Mouse (Mus musculus) limb, embryonic 14.5 days (tissue): Measurements from ENCODE around the gene Atm. TPM values are rescaled to one million over a fixed set of nuclear protein-coding genes. Genes with fewer than 3 reads are reported as not detected.
A peak's percentile ranks its signal among the peaks of the same experiment; 100 is the strongest.

Experiments used
- ATAC-seq: fragments of 200-750 bp; cut with Nextera tagmentation; 2 replicates; pipeline ENCODE4 v1.8.0; 2017; ENCODE audit warnings: low read depth, moderate number of reproducible peaks, moderate TSS enrichment; ENCODE audit not compliant: low FRiP score
- DNase-seq: peaks from one replicate; pipeline ENCODE4 v3.0.0-alpha.2; 2015; ENCODE audit warnings: low spot score
- H3K27ac ChIP-seq: fragments of 300-500 bp; sonication (generic); replicated peaks from 2 replicates; pipeline ENCODE4 v1.5.1; 2014; ENCODE audit warnings: low read depth, mild to moderate bottlenecking, low read length, moderate library complexity, mixed read lengths
- H3K27me3 ChIP-seq: fragments of 300-500 bp; sonication (generic); 2 replicates; pipeline ENCODE4 v1.6.1; 2014; ENCODE audit warnings: low read length, mixed read lengths; ENCODE audit not compliant: control insufficient read depth, insufficient read depth
- H3K36me3 ChIP-seq: fragments of 300-500 bp; sonication (generic); 2 replicates; pipeline ENCODE4 v1.6.1; 2014; ENCODE audit warnings: mild to moderate bottlenecking, low read length, moderate library complexity, mixed read lengths; ENCODE audit not compliant: control insufficient read depth, insufficient read depth
- H3K4me1 ChIP-seq: fragments of 300-500 bp; sonication (generic); 2 replicates; pipeline ENCODE4 v1.6.1; 2014; ENCODE audit warnings: antibody characterized with exemption, low read length, mixed read lengths; ENCODE audit not compliant: control insufficient read depth, insufficient read depth
- H3K4me2 ChIP-seq: fragments of 300-500 bp; sonication (generic); replicated peaks from 2 replicates; pipeline ENCODE4 v1.6.1; 2014; ENCODE audit warnings: low read depth, mild to moderate bottlenecking, low read length, moderate library complexity; ENCODE audit not compliant: severe bottlenecking
- H3K4me3 ChIP-seq: fragments of 300-500 bp; sonication (generic); replicated peaks from 2 replicates; pipeline ENCODE4 v1.5.1; 2014; ENCODE audit warnings: low read length
- H3K9ac ChIP-seq: fragments of 300-500 bp; sonication (generic); 2 replicates; pipeline ENCODE4 v1.6.1; 2014; ENCODE audit warnings: mild to moderate bottlenecking, low read depth, low read length, moderate library complexity; ENCODE audit not compliant: severe bottlenecking
- H3K9me3 ChIP-seq: fragments of 300-500 bp; sonication (generic); 2 replicates; pipeline ENCODE4 v1.6.1; 2016; ENCODE audit warnings: low read length; ENCODE audit not compliant: control insufficient read depth
- POLR2A ChIP-seq: fragments of 200-500 bp; IDR thresholded peaks from 2 replicates; pipeline ENCODE4 v1.8.0; 2012; ENCODE audit warnings: inconsistent platforms, mild to moderate bottlenecking, moderate library complexity, borderline replicate concordance; ENCODE audit not compliant: insufficient read depth, insufficient read length; ENCODE audit errors: extremely low read depth
- WGBS: fragments of 180-500 bp; shearing (Covaris S2); extraction: QIAGEN DNeasy Blood & Tissue Kit; methylation state at CpG from one replicate; pipeline ENCODE4 v1.1.7; 2014; 5-methylcytosine and 5-hydroxymethylcytosine counted together
- polyA plus RNA-seq, 2 experiments: library from polyadenylated mRNA; depleted of rRNA in 1 of 2; stranded (reverse) in 1 of 2; unstranded in 1 of 2; fragments of >200 nt; fragmentation: Nextera tagmentation in 1 of 2; extraction: Ambion mirVana in 1 of 2; gene quantifications; 2 replicates each; pipeline versions ENCODE4 v1.2.1 to v1.2.3; 2012 to 2014

The Atm gene
- polyA plus RNA-seq, 2 experiments = 11.0 to 12.5 TPM

- peak; percentile 21 for DNase-seq
- H3K4me2 ChIP-seq = peak overlapping the region; percentile 75
- H3K9me3 ChIP-seq = no peaks in the 10 kb centered on the region
- no peaks in the 10 kb centered on the region for H3K27me3 ChIP-seq
- peak overlapping the region; percentile 87 for H3K9ac ChIP-seq
- ATAC-seq = no peak; the same call in 1 of the 2 replicates
- peak overlapping the region; percentile 85 for H3K4me3 ChIP-seq
- TF ChIP-seq POLR2A = no peak
- H3K4me1 ChIP-seq = peaks cover 11% of the 10 kb centered on the region; the same call in 1 of the 2 replicates
- H3K36me3 ChIP-seq = peaks cover 8% of the 10 kb centered on the region; the same call in 1 of the 2 replicates
- WGBS = 2% methylated on average over 31 of the region's 34 CpGs
- H3K27ac ChIP-seq = peak overlapping the region; percentile 91
Measured at GRCm38 (mm10) chr9:53537336-53537965, 911 bp upstream of the Atm start.

- Histone ChIP-seq H3K4me3 (peak overlapping the region; percentile 85), H3K4me2 (peak overlapping the region; percentile 75), H3K4me1 (peaks cover 11% of the 10 kb centered on the region; the same call in 1 of the 2 replicates), H3K36me3 (peaks cover 18% of the 10 kb centered on the region), H3K9ac (peak overlapping the region; percentile 64), H3K27ac (peak overlapping the region; percentile 70; the same call in 1 of the 2 replicates), H3K27me3 (no peaks in the 10 kb centered on the region), H3K9me3 (no peaks in the 10 kb centered on the region)
- no peak for TF ChIP-seq POLR2A
- DNase-seq (no peak), ATAC-seq (no peak)
- WGBS = 18% methylated on average over 17 of the region's 17 CpGs
Measured at GRCm38 (mm10) chr9:53535416-53536320, 872 bp downstream of the Atm start.

GRCm38 (mm10) chr9:53517373-53518009, 19.0 kb downstream of the Atm start:
- Histone ChIP-seq H3K9me3 (no peaks in the 10 kb centered on the region), H3K4me3 (no peak overlapping the region), H3K4me1 (no peaks in the 10 kb centered on the region), H3K27ac (no peak overlapping the region), H3K4me2 (no peak overlapping the region), H3K27me3 (no peaks in the 10 kb centered on the region), H3K36me3 (peaks cover 27% of the 10 kb centered on the region), H3K9ac (no peak overlapping the region)
- TF ChIP-seq POLR2A = no peak
- DNase-seq (peak; percentile 6), ATAC-seq (no peak)
- 69% methylated on average over 9 of the region's 9 CpGs for WGBS

GRCm38 (mm10) chr9:53514091-53514490, 22.4 kb downstream of the Atm start:
- no peaks in the 10 kb centered on the region for H3K9me3 ChIP-seq
- TF ChIP-seq POLR2A = no peak
- ATAC-seq (no peak), DNase-seq (no peak)
- H3K4me1 ChIP-seq = no peaks in the 10 kb centered on the region
- H3K4me2 ChIP-seq = no peak overlapping the region
- H3K4me3 ChIP-seq = no peak overlapping the region
- no peak overlapping the region for H3K27ac ChIP-seq
- H3K9ac ChIP-seq = no peak overlapping the region
- peaks cover 29% of the 10 kb centered on the region for H3K36me3 ChIP-seq
- H3K27me3 ChIP-seq = no peaks in the 10 kb centered on the region

GRCm38 (mm10) chr9:53508053-53508452, 28.5 kb downstream of the Atm start:
- Histone ChIP-seq H3K4me2 (no peak overlapping the region), H3K4me1 (no peaks in the 10 kb centered on the region), H3K27ac (no peak overlapping the region), H3K27me3 (no peaks in the 10 kb centered on the region), H3K9ac (no peak overlapping the region), H3K36me3 (peaks cover 30% of the 10 kb centered on the region), H3K4me3 (no peak overlapping the region), H3K9me3 (no peaks in the 10 kb centered on the region)
- WGBS = 91% methylated on average over 7 of the region's 7 CpGs
- no peak for ATAC-seq
- DNase-seq = no peak
- no peak for TF ChIP-seq POLR2A
